Mouse (Mus musculus) Patski (cell line): ENCODE results near the gene Tmem265. TPM values are rescaled to one million over a fixed set of nuclear protein-coding genes. Genes with fewer than 3 reads are reported as not detected.

Experiments used
- ATAC-seq: fragments of 100-300 bp; one replicate; pipeline ENCODE4 v1.8.0; 2021
- CTCF ChIA-PET: fragments of 350-600 bp; sonication (Branson Sonifier 250); formaldehyde crosslinking; loops from one replicate; lab custom pipeline; 2022; ENCODE audit warnings: inconsistent platforms; lab: Charles Lee
- POLR2A ChIA-PET: fragments of 350-600 bp; sonication (Branson Sonifier 250); formaldehyde crosslinking; loops from one replicate; lab custom pipeline; 2022; ENCODE audit warnings: antibody characterized with exemption, inconsistent platforms; lab: Charles Lee
- DNase-seq: peaks from one replicate; pipeline ENCODE4 v3.0.0-alpha.2; 2011; ENCODE audit warnings: low read depth, low spot score
- H3K27me3 ChIP-seq: fragments of 371-371 bp; one replicate; pipeline ENCODE4 v1.5.1; 2021
- CTCF ChIP-seq: fragments of 100-300 bp; IDR thresholded peaks from one replicate; pipeline ENCODE4 v1.5.1; 2021
- in situ Hi-C: fragments of 300-500 bp; cut with MboI; formaldehyde crosslinking; loops from 3 replicates; pipeline ENCODE4 v1.11.1; 2018; ENCODE audit warnings: low pct_unique_long_range_greater_than_20kb, mixed read lengths
- polyA plus RNA-seq: library from polyadenylated mRNA; unstranded; gene quantifications from one replicate; pipeline ENCODE4 v1.2.3, GENCODE M21; 2021

Tmem265 gene
- polyA plus RNA-seq, 1 experiment from 2014 or later: not detected

DNA sequence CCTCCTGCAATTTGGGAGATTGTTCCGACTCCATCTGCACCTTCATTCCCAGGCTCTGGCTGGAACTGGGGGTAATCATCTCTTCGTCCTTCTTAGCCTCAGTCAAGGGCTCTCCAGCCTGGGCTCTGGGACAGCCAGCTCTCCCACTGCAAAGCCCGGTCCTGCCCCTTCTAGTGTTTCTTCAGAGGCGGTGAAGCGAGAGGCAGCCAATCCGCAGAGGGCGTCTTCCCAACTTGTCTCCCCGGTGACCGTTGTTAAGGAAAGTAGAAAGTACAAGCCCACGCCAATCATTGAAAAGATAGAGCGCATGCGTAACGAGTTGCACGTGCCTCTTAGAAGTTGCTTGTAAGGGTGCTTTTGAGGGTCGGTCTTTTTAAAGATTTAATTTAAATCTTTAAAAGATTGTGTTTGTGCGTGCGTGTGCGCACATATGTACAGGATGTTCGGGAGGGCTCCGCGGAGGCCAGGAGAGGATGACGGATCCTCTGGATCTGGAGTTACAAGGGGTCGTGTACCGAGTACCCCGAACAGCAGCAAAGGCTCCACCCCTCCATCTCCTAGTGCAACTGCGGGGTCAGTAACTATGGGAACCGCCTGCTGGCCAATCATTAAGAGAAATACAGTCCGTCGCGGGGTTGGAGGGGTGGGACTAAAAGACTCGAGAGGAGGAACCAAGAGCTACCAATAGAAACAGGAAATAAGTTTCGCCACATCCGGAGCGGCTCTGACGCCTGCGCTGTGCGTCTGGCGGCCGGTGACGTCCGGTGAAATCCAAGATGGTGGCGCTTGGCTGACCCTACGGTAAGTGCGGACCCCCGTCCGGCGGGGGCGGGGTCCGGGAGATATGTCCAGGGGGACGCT, 27.1 kb downstream of the Tmem265 start, which contains the start of the genes Ccdc189 and Rnf40:
Gene Ccdc189 (minus strand): TSS at position 585 of the 861 bp plus-strand sequence.
Gene Rnf40 (plus strand): TSS at position 757 of the 861 bp plus-strand sequence.
- DNase-seq (peak; percentile 97), ATAC-seq (peak; percentile 87)
- in situ Hi-C loops: no loop called here
- ChIA-PET POLR2A (interaction anchor here (0.5 to 2.0 kb wide), 2 partner anchors 11 to 23 kb away, joined by 7 to 8 read pairs; no protein-coding TSS in a partner anchor), CTCF (no interaction called here)
- no peaks in the 10 kb centered on the region for H3K27me3 ChIP-seq
- no peak for TF ChIP-seq CTCF

DNA sequence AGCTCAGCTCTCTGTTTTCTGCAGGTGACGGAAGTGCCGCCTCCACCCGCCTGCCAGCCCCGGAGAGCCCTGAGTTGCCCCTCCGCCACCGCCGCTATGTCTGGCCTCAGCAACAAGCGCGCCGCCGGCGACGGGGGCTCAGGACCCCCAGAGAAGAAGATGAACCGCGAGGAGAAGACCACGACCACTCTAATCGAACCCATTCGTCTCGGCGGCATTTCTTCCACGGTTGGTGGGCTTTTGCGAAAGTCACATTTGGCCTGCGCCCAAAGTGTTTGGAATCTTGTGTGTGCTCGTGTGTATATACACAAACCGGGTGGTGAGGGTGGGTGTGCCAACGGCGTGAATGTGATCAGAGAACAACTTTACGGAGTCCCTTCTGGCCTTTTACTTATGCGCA, 27.7 kb downstream of the Tmem265 start:
- DNase-seq (no peak), ATAC-seq (no peak)
- ChIA-PET POLR2A (interaction anchor here (0.6 to 2.0 kb wide), 2 partner anchors 11 to 47 kb away, joined by 3 to 7 read pairs; no protein-coding TSS in a partner anchor), CTCF (no interaction called here)
- TF ChIP-seq CTCF: no peak
- no peaks in the 10 kb centered on the region for H3K27me3 ChIP-seq
- in situ Hi-C loops: no loop called here

DNA sequence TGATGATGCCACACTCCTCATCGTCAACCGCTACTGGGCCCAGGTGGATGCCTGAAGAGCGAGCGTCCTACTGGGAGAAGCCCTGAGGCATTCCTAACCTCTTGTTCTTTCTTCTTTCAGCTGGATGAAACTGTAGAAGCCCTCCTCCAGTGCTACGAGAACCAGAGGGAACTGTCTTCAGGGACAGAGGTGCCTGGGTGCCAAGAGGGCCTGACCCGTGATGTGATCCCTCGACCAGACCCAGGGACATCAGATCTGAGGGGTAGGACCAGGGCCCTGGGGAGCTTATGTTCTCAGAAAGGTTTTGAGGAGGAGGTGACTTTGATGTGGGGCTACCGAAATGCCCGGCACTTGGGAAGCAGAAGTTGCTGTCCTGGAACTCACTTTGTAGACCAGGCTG, 28.4 kb downstream of the Tmem265 start:
- DNase-seq: no peak
- POLR2A ChIA-PET: interaction anchor here (0.5 to 2.0 kb wide), 4 partner anchors 10 to 113 kb away, joined by 3 to 7 read pairs (median 4); no protein-coding TSS in a partner anchor
- in situ Hi-C loops: no loop called here
- CTCF ChIA-PET: no interaction called here
- H3K27me3 ChIP-seq: no peaks in the 10 kb centered on the region
- no peak for ATAC-seq
- TF ChIP-seq CTCF: no peak

DNA sequence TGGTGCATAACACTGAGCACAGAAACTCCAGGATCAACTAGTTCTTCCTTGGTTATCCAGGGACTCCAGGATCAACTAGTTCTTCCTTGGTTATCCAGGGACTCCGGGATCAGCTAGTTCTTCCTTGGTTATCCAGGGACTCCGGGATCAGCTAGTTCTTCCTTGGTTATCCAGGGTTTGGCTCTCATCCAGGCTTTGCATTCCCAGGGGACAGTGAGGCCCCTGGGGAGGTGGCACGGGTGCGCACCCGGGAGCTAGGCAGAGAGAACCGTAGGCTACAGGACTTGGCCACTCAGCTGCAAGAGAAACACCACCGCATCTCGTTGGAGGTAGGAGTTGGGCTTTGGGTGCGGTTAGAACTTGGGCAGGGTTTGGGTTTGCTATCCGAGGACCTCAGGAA, 29.9 kb downstream of the Tmem265 start:
- no peak for TF ChIP-seq CTCF
- ChIA-PET POLR2A (no interaction called here), CTCF (interaction anchor here (1.0 kb wide), 1 partner anchor 13 kb away, joined by 3 read pairs; no protein-coding TSS in a partner anchor)
- no peaks in the 10 kb centered on the region for H3K27me3 ChIP-seq
- in situ Hi-C loops: no loop called here
- no peak for DNase-seq
- ATAC-seq: no peak

DNA sequence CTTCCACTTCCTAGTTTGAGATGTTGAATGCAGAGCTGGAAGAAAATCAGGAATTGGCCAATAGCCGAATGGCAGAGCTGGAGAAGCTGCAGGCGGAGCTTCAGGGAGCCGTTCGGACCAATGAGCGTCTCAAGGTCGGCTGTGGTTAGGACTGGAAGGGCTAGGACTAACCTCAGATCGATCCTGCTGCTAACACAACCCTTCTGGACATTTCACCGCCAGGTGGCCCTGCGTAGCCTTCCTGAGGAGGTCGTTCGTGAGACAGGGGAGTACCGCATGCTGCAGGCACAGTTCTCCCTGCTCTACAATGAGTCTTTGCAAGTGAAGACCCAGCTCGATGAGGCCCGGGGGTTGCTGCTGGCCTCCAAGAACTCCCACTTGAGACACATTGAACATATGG, 31.4 kb downstream of the Tmem265 start:
- in situ Hi-C loops: no loop called here
- DNase-seq (no peak), ATAC-seq (no peak)
- ChIA-PET CTCF (interaction anchor here (1.1 to 1.2 kb wide), 2 partner anchors 11 to 18 kb away, joined by 3 read pairs; no protein-coding TSS in a partner anchor), POLR2A (interaction anchor here (1.1 to 1.4 kb wide), 2 partner anchors 10 to 12 kb away, joined by 4 to 7 read pairs; no protein-coding TSS in a partner anchor)
- H3K27me3 ChIP-seq: no peaks in the 10 kb centered on the region
- TF ChIP-seq CTCF: no peak

DNA sequence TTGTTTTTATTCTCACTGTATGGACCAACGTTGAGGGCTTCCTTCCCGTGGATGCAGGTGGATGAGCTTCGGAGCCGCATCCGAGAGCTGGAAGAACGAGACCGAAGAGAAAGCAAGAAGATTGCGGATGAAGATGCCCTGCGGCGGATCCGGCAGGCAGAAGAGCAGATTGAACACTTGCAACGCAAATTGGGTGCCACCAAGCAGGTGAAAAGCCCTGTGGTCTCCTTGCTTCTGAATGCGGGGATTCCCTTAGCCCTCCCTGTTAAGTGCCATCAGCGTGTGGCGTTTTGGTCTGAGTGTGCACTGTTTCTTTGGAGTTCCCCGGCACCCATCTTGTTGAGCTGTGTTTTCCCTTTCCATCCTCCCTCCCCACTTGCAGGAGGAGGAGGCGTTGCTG, 35.6 kb downstream of the Tmem265 start:
- CTCF ChIA-PET: no interaction called here
- no peaks in the 10 kb centered on the region for H3K27me3 ChIP-seq
- DNase-seq (no peak), ATAC-seq (no peak)
- in situ Hi-C loops: no loop called here
- POLR2A ChIA-PET: interaction anchor here (0.9 kb wide), 1 partner anchor 8 kb away, joined by 3 read pairs; no protein-coding TSS in a partner anchor
- TF ChIP-seq CTCF: no peak

DNA sequence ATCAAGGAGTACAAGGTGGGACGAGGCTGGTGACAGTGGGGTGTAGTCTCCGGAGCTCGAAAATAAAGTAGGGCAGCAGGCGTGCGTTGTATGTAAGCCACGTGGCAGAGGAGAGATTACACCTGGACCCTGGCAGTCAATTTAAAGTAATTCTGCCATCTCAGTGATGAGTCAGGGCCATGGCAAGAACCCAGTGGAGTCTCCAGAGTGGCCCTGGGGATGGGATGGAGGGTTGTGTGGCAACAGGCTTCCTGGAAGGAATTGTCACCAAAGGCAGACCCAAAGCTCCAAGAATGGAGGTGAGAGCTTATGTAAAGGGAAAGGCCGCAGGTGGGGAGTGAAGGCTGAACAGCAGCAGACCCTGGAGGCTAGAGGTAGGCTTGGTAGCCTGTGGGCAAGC, 39.4 kb downstream of the Tmem265 start:
- TF ChIP-seq CTCF: no peak
- DNase-seq: no peak
- in situ Hi-C loops: no loop called here
- no peak for ATAC-seq
- CTCF ChIA-PET: interaction anchor here (1.3 kb wide), 1 partner anchor 15 kb away, joined by 4 read pairs; the partner anchor contains the start of gene Zfp629
- H3K27me3 ChIP-seq: no peaks in the 10 kb centered on the region
- POLR2A ChIA-PET: interaction anchor here (1.8 kb wide), 1 partner anchor 12 kb away, joined by 7 read pairs; the partner anchor contains the start of genes Ccdc189 and Rnf40

DNA sequence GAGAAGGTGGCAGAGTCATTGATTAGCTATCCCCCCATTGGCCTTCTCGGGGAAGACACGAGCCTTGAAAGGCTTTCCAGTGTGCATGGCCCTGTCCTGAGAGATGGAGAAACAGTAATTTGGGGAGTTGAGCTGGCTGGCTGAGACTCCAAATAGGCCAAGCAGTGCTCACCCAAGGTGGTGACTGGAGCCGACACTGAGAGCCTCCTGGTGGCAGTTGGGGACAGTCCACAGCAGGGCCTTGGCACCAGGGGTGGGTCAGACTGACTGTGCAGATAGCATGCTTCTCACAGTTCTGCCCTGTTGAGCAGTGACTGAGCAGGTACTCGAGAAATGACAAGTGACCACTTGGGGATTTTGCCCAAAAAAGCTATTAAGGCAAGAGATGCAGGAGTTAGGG, 40.5 kb downstream of the Tmem265 start:
- TF ChIP-seq CTCF: no peak
- CTCF ChIA-PET: interaction anchor here (1.3 kb wide), 1 partner anchor 14 kb away, joined by 4 read pairs; the partner anchor contains the start of gene Zfp629
- no peak for DNase-seq
- in situ Hi-C loops: no loop called here
- POLR2A ChIA-PET: interaction anchor here (2.5 kb wide), 1 partner anchor 9 kb away, joined by 7 read pairs; no protein-coding TSS in a partner anchor
- ATAC-seq: no peak
- H3K27me3 ChIP-seq: no peaks in the 10 kb centered on the region

DNA sequence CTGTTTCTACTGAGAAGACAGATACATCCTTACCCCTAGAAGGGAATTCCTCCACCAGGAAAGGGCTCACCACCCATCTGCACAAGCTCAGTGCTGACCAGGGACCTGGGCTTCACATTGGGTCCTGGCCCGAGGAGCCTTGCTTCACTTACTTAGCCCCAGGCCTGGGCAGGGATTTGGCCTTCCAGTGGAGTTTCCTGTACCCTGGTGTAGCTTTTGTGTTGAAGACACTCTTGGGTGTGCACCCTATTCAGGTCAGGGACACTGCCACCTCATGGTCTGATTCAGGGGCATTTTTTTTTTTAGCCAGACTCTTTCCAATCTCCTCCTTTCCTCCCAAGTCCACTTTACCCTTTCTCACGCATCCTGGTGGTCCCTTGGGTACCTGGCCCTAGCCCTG, 41.7 kb downstream of the Tmem265 start:
- CTCF ChIA-PET: interaction anchor here (0.9 to 1.4 kb wide), 2 partner anchors 11 to 13 kb away, joined by 3 read pairs; partner anchors contain the start of gene Zfp629
- no peaks in the 10 kb centered on the region for H3K27me3 ChIP-seq
- POLR2A ChIA-PET: interaction anchor here (2.2 to 2.5 kb wide), 2 partner anchors 11 kb away, joined by 7 read pairs; no protein-coding TSS in a partner anchor
- DNase-seq (no peak), ATAC-seq (no peak)
- in situ Hi-C loops: no loop called here
- no peak for TF ChIP-seq CTCF

DNA sequence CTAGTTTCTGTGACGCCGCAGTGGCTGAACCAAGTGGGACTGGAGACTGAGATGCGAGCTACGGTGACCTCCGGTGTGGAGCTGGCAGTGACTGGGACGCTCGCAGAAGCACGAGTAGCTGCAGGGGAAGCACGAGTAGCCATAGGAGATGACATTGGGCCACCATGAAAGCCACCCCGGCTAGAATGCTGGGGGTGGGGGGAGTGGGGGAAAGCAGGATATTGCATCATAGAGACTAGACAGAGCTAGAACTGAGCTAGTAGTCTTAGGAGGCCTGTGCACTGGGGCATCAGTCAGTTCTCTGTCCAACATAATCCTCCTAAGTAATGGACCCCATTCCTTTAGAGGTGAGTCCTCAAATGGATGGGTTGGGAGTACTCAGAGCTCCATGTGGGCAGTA, 43.1 kb downstream of the Tmem265 start:
- no peak for ATAC-seq
- POLR2A ChIA-PET: interaction anchor here (0.9 to 2.2 kb wide), 3 partner anchors 8 to 12 kb away, joined by 3 to 7 read pairs (median 4); no protein-coding TSS in a partner anchor
- in situ Hi-C loops: no loop called here
- CTCF ChIA-PET: interaction anchor here (1.5 kb wide), 1 partner anchor 14 kb away, joined by 3 read pairs; no protein-coding TSS in a partner anchor
- TF ChIP-seq CTCF: no peak
- no peaks in the 10 kb centered on the region for H3K27me3 ChIP-seq
- no peak for DNase-seq
